Mouse (Mus musculus): Measurements from ENCODE around the gene Rimbp2.
"Not testable (repeated sequence)": the region's sequence is repeated elsewhere in the genome, so short reads cannot be mapped to it uniquely, and the experiment has no call there.

Rimbp2 gene

GRCm38 (mm10) chr5:128744351-128744750, 208.9 kb downstream of the Rimbp2 start:
- no peak for DNase-seq (ENCODE audit: low read depth)

GRCm38 (mm10) chr5:128739838-128740171, 213.5 kb downstream of the Rimbp2 start:
- DNase-seq (ENCODE audit: low read depth), result no peak

GRCm38 (mm10) chr5:128739168-128739837, 214.0 kb downstream of the Rimbp2 start:
- DNase-seq (ENCODE audit: low read depth), result no peak

GRCm38 (mm10) chr5:128735921-128736320, 217.4 kb downstream of the Rimbp2 start:
- no peak for DNase-seq (ENCODE audit: low read depth)

GRCm38 (mm10) chr5:128733955-128734354, 219.3 kb downstream of the Rimbp2 start:
- DNase-seq (ENCODE audit: low read depth), result peak; percentile 55

GRCm38 (mm10) chr5:128732416-128733014, 220.8 kb downstream of the Rimbp2 start:
- peak; percentile 27 for DNase-seq (ENCODE audit: low read depth)

- DNase-seq (ENCODE audit: low read depth), result peak; percentile 1
Measured at GRCm38 (mm10) chr5:128730634-128731033, 222.7 kb downstream of the Rimbp2 start.

- DNase-seq (ENCODE audit: low read depth), result no peak
Measured at GRCm38 (mm10) chr5:128729341-128729740, 223.9 kb downstream of the Rimbp2 start.

- DNase-seq (ENCODE audit: low read depth), result not testable (repeated sequence)
Measured at GRCm38 (mm10) chr5:128720461-128720860, 232.8 kb downstream of the Rimbp2 start.

- no peak for DNase-seq (ENCODE audit: low read depth)
Measured at GRCm38 (mm10) chr5:128715171-128715570, 238.1 kb downstream of the Rimbp2 start.

GRCm38 (mm10) chr5:128711847-128712246, 241.4 kb downstream of the Rimbp2 start:
- no peak for DNase-seq (ENCODE audit: low read depth)

- DNase-seq (ENCODE audit: low read depth), result no peak
Measured at GRCm38 (mm10) chr5:128710596-128710995, 242.7 kb downstream of the Rimbp2 start.

- DNase-seq (ENCODE audit: low read depth), result no peak
Measured at GRCm38 (mm10) chr5:128708929-128709328, 244.4 kb downstream of the Rimbp2 start.

Measured in 416B (cell line).